Mouse (Mus musculus) splenic B cell, adult 2 months (primary cell): ENCODE data around the gene Drosha.
A peak's percentile ranks its signal among the peaks of the same experiment; 100 is the strongest.

Experiments used
- DNase-seq: peaks from one replicate; pipeline ENCODE4 v3.0.0-alpha.2; 2011; ENCODE audit warnings: low read depth, low spot score
- H3K27me3 ChIP-seq: 2 replicates; pipeline ENCODE4 v1.6.1; 2012; ENCODE audit warnings: mild to moderate bottlenecking, low read length, moderate library complexity, mixed read lengths; ENCODE audit not compliant: control insufficient read depth, poor library complexity, insufficient read depth, severe bottlenecking
- H3K36me3 ChIP-seq: 2 replicates; pipeline ENCODE4 v1.6.1; 2012; ENCODE audit warnings: mild to moderate bottlenecking, low read length, moderate library complexity, mixed read lengths; ENCODE audit not compliant: control insufficient read depth, poor library complexity, insufficient read depth, severe bottlenecking

Drosha gene

DNA sequence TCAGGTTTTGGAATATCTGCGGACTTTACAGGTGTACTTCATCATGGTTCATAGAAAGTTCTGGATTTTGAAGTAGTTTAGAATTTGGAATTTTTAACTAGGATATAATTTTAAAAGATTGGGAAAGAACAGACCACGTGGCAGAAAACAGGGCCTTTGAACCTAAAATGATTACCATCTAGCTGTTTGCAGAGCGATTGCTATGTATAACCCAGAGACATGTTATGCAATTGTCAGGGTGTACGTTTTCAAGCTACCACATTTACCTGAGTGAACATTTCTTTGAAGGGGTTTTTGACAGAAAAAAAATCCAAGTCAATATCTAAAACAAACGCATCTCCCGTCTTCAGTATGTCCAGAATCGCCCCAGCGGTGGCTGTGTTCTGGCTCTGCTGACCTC, 7.0 kb upstream of the Drosha start:
- Histone ChIP-seq H3K36me3 (peaks cover 9% of the 10 kb centered on the region), H3K27me3 (no peaks in the 10 kb centered on the region)

GRCm38 (mm10) chr15:12822416-12823395, 1.9 kb upstream of the Drosha start:
- no peak for DNase-seq
- H3K36me3 ChIP-seq: 0 out of 2 replicates have a peak, but pooled peaks cover 2% of the 10 kb centered on the region
- H3K27me3 ChIP-seq: no peaks in the 10 kb centered on the region

More for the DNA sequence above, 7.0 kb upstream of the Drosha start:
- DNase-seq: no peak

GRCm38 (mm10) chr15:12823455-12824119, 1.0 kb upstream of the Drosha start:
- no peak for DNase-seq
- Histone ChIP-seq H3K27me3 (no peaks in the 10 kb centered on the region), H3K36me3 (0 out of 2 replicates have a peak, but pooled peaks cover 2% of the 10 kb centered on the region)

DNA sequence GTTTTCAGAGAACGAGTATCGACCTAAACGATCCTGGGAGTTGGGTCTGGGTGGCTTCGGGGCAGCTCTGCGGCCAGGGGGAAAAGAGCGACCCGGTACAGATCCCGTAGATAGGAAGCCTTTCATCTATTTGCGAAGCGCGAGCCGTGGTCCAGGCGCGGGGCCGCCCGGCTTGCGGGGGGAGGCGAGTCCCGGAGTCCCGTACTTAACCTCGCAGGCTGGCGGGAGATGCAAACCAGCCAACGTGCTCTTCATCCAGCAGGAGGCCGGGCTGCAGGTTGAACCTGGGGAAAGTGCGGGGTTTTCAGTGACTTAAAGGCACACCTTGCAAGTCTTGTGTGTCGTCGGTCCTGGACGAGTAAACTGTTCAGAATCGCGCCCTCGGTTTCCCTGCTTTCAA, 350 bp downstream of the Drosha start:
- DNase-seq: peak; percentile 56

DNA sequence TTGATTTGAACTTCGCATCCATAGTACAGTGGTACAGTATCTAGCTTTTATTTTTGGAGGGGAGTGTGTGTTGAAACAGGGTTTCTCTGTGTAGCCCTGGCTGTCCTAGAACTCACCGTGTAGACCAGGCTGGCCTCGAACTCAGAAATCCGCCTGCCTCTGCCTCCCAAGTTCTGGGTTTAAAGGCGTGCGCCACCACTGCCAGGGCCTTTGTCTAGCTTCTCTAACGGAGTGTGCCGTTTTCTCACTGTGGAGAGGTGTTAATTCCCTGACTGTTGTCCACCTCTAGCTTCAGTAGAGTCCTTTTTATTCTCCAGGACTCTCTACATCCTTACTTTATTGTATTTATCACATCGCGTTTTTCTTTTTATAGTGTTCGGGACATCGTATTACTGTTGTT, 793 bp downstream of the Drosha start:
- H3K36me3 ChIP-seq: no peaks in the 10 kb centered on the region
- DNase-seq: no peak
- H3K27me3 ChIP-seq: no peaks in the 10 kb centered on the region

More for the DNA sequence above, 350 bp downstream of the Drosha start:
- Histone ChIP-seq H3K36me3 (no peaks in the 10 kb centered on the region), H3K27me3 (no peaks in the 10 kb centered on the region)

DNA sequence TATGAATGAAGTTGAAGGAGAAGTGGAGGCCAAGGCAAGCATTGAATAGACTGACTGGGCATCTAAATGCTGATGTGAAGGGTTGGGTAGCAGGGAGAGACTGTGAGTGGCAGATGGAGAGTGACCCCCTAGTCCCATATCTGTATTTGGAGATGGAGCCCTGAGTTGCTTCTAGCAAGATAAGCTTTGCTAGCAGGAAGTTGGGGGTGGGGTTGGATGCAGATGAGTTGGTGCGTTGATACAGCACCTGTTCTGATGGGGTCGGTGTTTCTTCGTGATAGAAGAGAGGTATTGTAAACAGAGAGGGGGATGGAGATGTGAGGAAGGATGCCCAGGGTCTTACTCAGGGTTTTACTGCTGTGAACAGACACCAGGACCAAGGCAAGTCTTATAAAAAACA, 5.3 kb downstream of the Drosha start:
- no peaks in the 10 kb centered on the region for H3K36me3 ChIP-seq
- H3K27me3 ChIP-seq: no peaks in the 10 kb centered on the region
- no peak for DNase-seq

DNA sequence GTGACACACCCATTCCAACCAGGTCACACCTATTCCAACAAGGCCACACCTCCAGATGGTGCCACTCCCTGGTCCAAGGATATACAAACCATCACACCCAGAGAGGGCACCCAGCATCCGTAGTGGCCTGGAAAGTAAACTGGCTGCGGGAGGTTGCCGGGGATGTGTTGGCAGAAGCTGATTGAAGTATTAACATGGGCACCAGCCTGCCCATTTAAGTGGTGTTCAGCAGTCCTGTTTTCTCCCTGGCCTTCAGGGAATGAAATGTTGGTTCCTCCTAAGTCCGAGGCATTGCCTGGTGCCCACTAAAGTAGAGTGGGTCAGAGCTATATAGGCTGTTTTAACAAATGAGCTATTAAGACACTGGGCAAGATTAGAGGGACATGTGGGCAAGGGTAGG, 8.0 kb downstream of the Drosha start:
- no peaks in the 10 kb centered on the region for H3K36me3 ChIP-seq
- H3K27me3 ChIP-seq: no peaks in the 10 kb centered on the region
- DNase-seq: no peak

DNA sequence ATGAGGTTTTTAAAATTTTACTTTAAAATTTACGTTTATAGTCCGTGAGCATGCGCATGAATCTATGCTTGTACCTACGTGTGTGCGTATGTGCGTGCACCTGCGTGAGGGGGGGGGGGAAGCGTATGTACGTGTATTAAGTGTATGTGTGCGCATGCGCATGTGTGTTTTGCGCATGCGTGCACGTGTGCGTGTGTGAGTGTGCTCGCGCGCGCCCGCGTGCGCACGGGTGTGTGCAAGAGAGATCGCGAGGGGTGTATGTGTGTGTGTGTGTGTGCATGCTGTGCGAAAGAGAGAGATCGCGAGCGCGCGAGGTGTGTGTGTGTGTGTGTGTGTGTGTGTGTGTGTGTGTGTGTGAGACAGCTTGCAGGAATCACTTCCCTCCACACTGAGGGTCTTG, 8.8 kb downstream of the Drosha start:
- H3K36me3 ChIP-seq: no peaks in the 10 kb centered on the region
- no peak for DNase-seq
- no peaks in the 10 kb centered on the region for H3K27me3 ChIP-seq

DNA sequence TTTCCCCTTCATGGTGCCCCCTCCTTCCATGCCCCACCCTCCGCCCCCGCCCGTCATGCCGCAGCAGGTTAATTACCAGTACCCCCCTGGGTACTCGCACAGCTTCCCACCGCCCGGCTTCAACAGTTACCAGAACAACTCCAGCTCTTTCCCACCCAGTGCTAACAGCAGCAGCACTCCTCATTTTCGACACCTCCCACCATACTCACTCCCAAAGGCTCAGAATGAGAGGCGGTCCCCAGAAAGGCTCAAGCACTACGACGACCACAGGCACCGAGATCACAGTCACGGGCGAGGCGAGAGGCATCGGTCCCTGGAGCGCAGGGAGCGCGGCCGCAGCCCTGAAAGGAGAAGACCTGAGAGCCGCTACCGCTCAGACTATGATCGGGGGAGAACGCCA, 9.6 kb downstream of the Drosha start:
- H3K27me3 ChIP-seq: no peaks in the 10 kb centered on the region
- no peak for DNase-seq
- H3K36me3 ChIP-seq: no peaks in the 10 kb centered on the region

- H3K36me3 ChIP-seq: peaks cover 7% of the 10 kb centered on the region
- H3K27me3 ChIP-seq: no peaks in the 10 kb centered on the region
- peak; percentile 9 for DNase-seq
Observed at GRCm38 (mm10) chr15:12840737-12841136, 16.1 kb downstream of the Drosha start.

DNA sequence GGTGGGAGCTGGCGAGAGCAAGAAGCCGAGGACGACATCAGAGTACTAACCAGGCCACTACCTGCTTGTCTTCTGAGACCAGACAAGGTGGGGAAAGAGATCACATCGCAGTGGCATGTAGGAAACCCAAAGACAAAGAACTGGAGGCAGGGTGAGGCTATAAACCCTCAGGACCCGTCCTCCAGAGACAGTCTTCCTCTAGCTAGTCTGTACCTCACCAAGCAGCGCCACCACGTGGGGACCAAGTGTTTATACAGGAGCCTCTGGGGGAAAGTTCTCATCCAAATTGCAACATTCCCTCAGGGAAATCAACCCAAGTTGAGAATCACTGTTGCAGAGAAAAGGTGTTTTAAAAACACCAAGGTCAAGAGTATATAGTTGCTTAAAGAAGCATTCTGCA, 18.2 kb downstream of the Drosha start:
- DNase-seq: no peak
- Histone ChIP-seq H3K27me3 (no peaks in the 10 kb centered on the region), H3K36me3 (peaks cover 7% of the 10 kb centered on the region)

- peaks cover 9% of the 10 kb centered on the region for H3K36me3 ChIP-seq
- H3K27me3 ChIP-seq: no peaks in the 10 kb centered on the region
- no peak for DNase-seq
Observed at GRCm38 (mm10) chr15:12848196-12848975, 23.8 kb downstream of the Drosha start.

DNA sequence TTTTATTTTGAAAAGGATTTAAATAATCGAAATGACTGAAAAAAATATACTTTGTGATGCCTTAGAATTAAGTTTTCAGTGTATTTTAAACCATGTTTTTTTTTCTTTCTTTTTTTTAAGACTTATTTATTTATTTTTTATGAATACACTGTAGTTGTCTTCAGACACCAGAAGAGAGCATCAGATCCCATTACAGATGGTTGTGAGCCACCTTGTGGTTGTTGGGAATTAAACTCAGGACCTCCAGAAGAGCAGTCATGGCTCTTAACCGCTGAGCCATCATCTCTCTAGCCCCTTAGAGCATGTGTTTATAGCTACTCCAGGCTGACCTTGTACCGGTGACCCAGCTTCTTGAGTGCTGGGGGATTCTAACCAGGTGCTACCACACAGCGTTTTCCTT, 24.8 kb downstream of the Drosha start:
- peaks cover 5% of the 10 kb centered on the region for H3K36me3 ChIP-seq
- no peaks in the 10 kb centered on the region for H3K27me3 ChIP-seq
- no peak for DNase-seq

GRCm38 (mm10) chr15:12853471-12853870, 28.9 kb downstream of the Drosha start:
- H3K36me3 ChIP-seq: peaks cover 3% of the 10 kb centered on the region; the same call in 1 of the 2 replicates
- DNase-seq: no peak
- H3K27me3 ChIP-seq: no peaks in the 10 kb centered on the region
